Mouse (Mus musculus): ENCODE results near the gene Gpr18. TPM values are rescaled to one million over a fixed set of nuclear protein-coding genes. Genes with fewer than 3 reads are reported as not detected.
"Not testable (repeated sequence)": the region's sequence is repeated elsewhere in the genome, so short reads cannot be mapped to it uniquely, and the experiment has no call there.

The Gpr18 gene
- polyA plus RNA-seq, 1 experiment = 0.26 TPM

- H3K4me3 ChIP-seq (ENCODE audit: control insufficient read depth, low read depth, low read length) = no peak overlapping the region
- no peaks in the 10 kb centered on the region for H3K36me3 ChIP-seq (ENCODE audit: control insufficient read depth, insufficient read depth, low read length)
- H3K4me1 ChIP-seq (ENCODE audit: control insufficient read depth, insufficient read depth, low read length) = peaks cover 4% of the 10 kb centered on the region
- TF ChIP-seq CTCF (IDR thresholded peaks at IDR 0.05; ENCODE audit: control insufficient read depth, insufficient read depth, insufficient replicate concordance, low read depth, low read length) (no peak), POLR2A (IDR thresholded peaks at IDR 0.05; ENCODE audit: control insufficient read depth, low read depth, low read length) (no peak)
- no peaks in the 10 kb centered on the region for H3K27me3 ChIP-seq (ENCODE audit: control insufficient read depth, insufficient read depth, low read length)
- no peak overlapping the region for H3K27ac ChIP-seq (ENCODE audit: control insufficient read depth, insufficient read depth, low read depth, low read length)
Observed at GRCm38 (mm10) chr14:121881211-121881610, 34.4 kb downstream of the Gpr18 start.

- H3K4me1 ChIP-seq (ENCODE audit: control insufficient read depth, insufficient read depth, low read length) = peaks cover 2% of the 10 kb centered on the region
- TF ChIP-seq POLR2A (IDR thresholded peaks at IDR 0.05; ENCODE audit: control insufficient read depth, low read depth, low read length) (no peak), CTCF (IDR thresholded peaks at IDR 0.05; ENCODE audit: control insufficient read depth, insufficient read depth, insufficient replicate concordance, low read depth, low read length) (no peak)
- peak overlapping the region; percentile 89 for H3K27ac ChIP-seq (ENCODE audit: control insufficient read depth, insufficient read depth, low read depth, low read length)
- H3K4me3 ChIP-seq (ENCODE audit: control insufficient read depth, low read depth, low read length) = peak overlapping the region; percentile 97
- no peaks in the 10 kb centered on the region for H3K36me3 ChIP-seq (ENCODE audit: control insufficient read depth, insufficient read depth, low read length)
- no peaks in the 10 kb centered on the region for H3K27me3 ChIP-seq (ENCODE audit: control insufficient read depth, insufficient read depth, low read length)
Observed at GRCm38 (mm10) chr14:121879266-121879840, 36.2 kb downstream of the Gpr18 start.

GRCm38 (mm10) chr14:121878859-121879206 is 36.7 kb downstream of the Gpr18 start:
- Histone ChIP-seq H3K27me3 (ENCODE audit: control insufficient read depth, insufficient read depth, low read length) (no peaks in the 10 kb centered on the region), H3K36me3 (ENCODE audit: control insufficient read depth, insufficient read depth, low read length) (no peaks in the 10 kb centered on the region), H3K27ac (ENCODE audit: control insufficient read depth, insufficient read depth, low read depth, low read length) (peak overlapping the region; percentile 89), H3K4me3 (ENCODE audit: control insufficient read depth, low read depth, low read length) (peak overlapping the region; percentile 97), H3K4me1 (ENCODE audit: control insufficient read depth, insufficient read depth, low read length) (peaks cover 2% of the 10 kb centered on the region)
- TF ChIP-seq CTCF (IDR thresholded peaks at IDR 0.05; ENCODE audit: control insufficient read depth, insufficient read depth, insufficient replicate concordance, low read depth, low read length) (no peak), POLR2A (IDR thresholded peaks at IDR 0.05; ENCODE audit: control insufficient read depth, low read depth, low read length) (no peak)

- Histone ChIP-seq H3K4me1 (ENCODE audit: control insufficient read depth, insufficient read depth, low read length) (peaks cover 2% of the 10 kb centered on the region), H3K27ac (ENCODE audit: control insufficient read depth, insufficient read depth, low read depth, low read length) (peak within 1 kb of the TSS; percentile 89), H3K27me3 (ENCODE audit: control insufficient read depth, insufficient read depth, low read length) (no peaks in the 10 kb centered on the region), H3K4me3 (ENCODE audit: control insufficient read depth, low read depth, low read length) (peak within 1 kb of the TSS; percentile 97), H3K36me3 (ENCODE audit: control insufficient read depth, insufficient read depth, low read length) (no peaks in the 10 kb centered on the region)
- TF ChIP-seq CTCF (IDR thresholded peaks at IDR 0.05; ENCODE audit: control insufficient read depth, insufficient read depth, insufficient replicate concordance, low read depth, low read length) = no peak
- peak; percentile 65 for TF ChIP-seq POLR2A (IDR thresholded peaks at IDR 0.05; ENCODE audit: control insufficient read depth, low read depth, low read length)
Observed at GRCm38 (mm10) chr14:121878176-121878858, 37.3 kb downstream of the Gpr18 start, which contains the start of gene Ubac2. Ubac2 (plus strand) TSS chr14:121878620.

GRCm38 (mm10) chr14:121877640-121878039 is 37.9 kb downstream of the Gpr18 start:
- Histone ChIP-seq H3K27ac (ENCODE audit: control insufficient read depth, insufficient read depth, low read depth, low read length) (peak overlapping the region; percentile 44; the same call in 1 of the 2 replicates), H3K4me3 (ENCODE audit: control insufficient read depth, low read depth, low read length) (peak overlapping the region; percentile 97), H3K27me3 (ENCODE audit: control insufficient read depth, insufficient read depth, low read length) (no peaks in the 10 kb centered on the region), H3K4me1 (ENCODE audit: control insufficient read depth, insufficient read depth, low read length) (peaks cover 2% of the 10 kb centered on the region), H3K36me3 (ENCODE audit: control insufficient read depth, insufficient read depth, low read length) (no peaks in the 10 kb centered on the region)
- no peak for TF ChIP-seq CTCF (IDR thresholded peaks at IDR 0.05; ENCODE audit: control insufficient read depth, insufficient read depth, insufficient replicate concordance, low read depth, low read length)
- TF ChIP-seq POLR2A (IDR thresholded peaks at IDR 0.05; ENCODE audit: control insufficient read depth, low read depth, low read length) = no peak

DNA sequence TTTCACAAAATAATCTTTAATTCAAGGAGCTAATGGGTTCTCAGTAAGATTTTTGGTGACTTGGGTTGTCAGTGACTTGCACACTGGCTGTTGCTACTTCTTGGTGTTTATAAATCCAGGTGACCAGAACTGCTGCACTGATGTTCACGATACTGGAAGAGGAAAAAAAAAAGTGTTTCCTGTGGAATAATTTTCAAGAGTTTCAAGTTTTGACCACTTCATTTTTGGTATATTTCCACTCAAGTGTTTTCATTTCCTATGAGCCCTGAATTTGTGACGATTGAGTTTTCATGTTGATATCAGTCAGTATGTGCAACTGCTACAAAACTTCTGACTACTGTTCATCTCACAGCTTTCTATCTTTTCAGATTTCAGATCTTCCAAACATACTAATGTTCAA is 38.7 kb downstream of the Gpr18 start:
- H3K4me1 ChIP-seq (ENCODE audit: control insufficient read depth, insufficient read depth, low read length) = peaks cover 2% of the 10 kb centered on the region

GRCm38 (mm10) chr14:121876190-121876589 is 39.4 kb downstream of the Gpr18 start:
- not testable (repeated sequence) for H3K27ac ChIP-seq (ENCODE audit: control insufficient read depth, insufficient read depth, low read depth, low read length); H3K27me3 ChIP-seq (ENCODE audit: control insufficient read depth, insufficient read depth, low read length); H3K4me1 ChIP-seq (ENCODE audit: control insufficient read depth, insufficient read depth, low read length); H3K36me3 ChIP-seq (ENCODE audit: control insufficient read depth, insufficient read depth, low read length); H3K4me3 ChIP-seq (ENCODE audit: control insufficient read depth, low read depth, low read length)

More for the DNA sequence above, 38.7 kb downstream of the Gpr18 start:
- Histone ChIP-seq H3K27ac (ENCODE audit: control insufficient read depth, insufficient read depth, low read depth, low read length) (no peak overlapping the region), H3K4me3 (ENCODE audit: control insufficient read depth, low read depth, low read length) (no peak overlapping the region), H3K27me3 (ENCODE audit: control insufficient read depth, insufficient read depth, low read length) (no peaks in the 10 kb centered on the region), H3K36me3 (ENCODE audit: control insufficient read depth, insufficient read depth, low read length) (no peaks in the 10 kb centered on the region)
- TF ChIP-seq POLR2A (IDR thresholded peaks at IDR 0.05; ENCODE audit: control insufficient read depth, low read depth, low read length) (no peak), CTCF (IDR thresholded peaks at IDR 0.05; ENCODE audit: control insufficient read depth, insufficient read depth, insufficient replicate concordance, low read depth, low read length) (no peak)

All from testis, adult 2 months (tissue).